Mouse (Mus musculus): ENCODE data around the gene Ppp1r8. TPM values are rescaled to one million over a fixed set of nuclear protein-coding genes. Genes with fewer than 3 reads are reported as not detected.

Gene Ppp1r8
- polyA plus RNA-seq (2014; fragmentation: Nextera tagmentation; extraction: Ambion mirVana): 82.7 and 101 TPM in 2 replicates

- H3K9me3 ChIP-seq (ENCODE audit: control insufficient read depth, low read length): no peaks in the 10 kb centered on the region
- H3K4me2 ChIP-seq (ENCODE audit: low read depth): peak within 1 kb of the TSS; percentile 70
- WGBS: 1% methylated on average over 40 of the region's 40 CpGs
- H3K36me3 ChIP-seq (ENCODE audit: control insufficient read depth, insufficient read depth, low read length): peaks cover 11% of the 10 kb centered on the region
- DNase-seq (ENCODE audit: low spot score) (peak; percentile 97), ATAC-seq (ENCODE audit: insufficient read depth, low FRiP score, low TSS enrichment) (peak; percentile 96)
- H3K27me3 ChIP-seq (ENCODE audit: control insufficient read depth, insufficient read depth, low read length): no peaks in the 10 kb centered on the region
- H3K4me3 ChIP-seq (ENCODE audit: low read depth, low read length): peak within 1 kb of the TSS; percentile 93
- peaks cover 6% of the 10 kb centered on the region; the same call in 1 of the 2 replicates for H3K4me1 ChIP-seq (ENCODE audit: control insufficient read depth, insufficient read depth, low read length)
- peak within 1 kb of the TSS; percentile 95 for H3K9ac ChIP-seq (ENCODE audit: low read length)
- peak within 1 kb of the TSS; percentile 68 for H3K27ac ChIP-seq (ENCODE audit: low read depth, low read length)
Observed at GRCm38 (mm10) chr4:132842970-132843704, at the start of gene Ppp1r8. Gene Ppp1r8, minus strand, starts transcription at chr4:132843169.

GRCm38 (mm10) chr4:132884844-132885374 is 41.9 kb upstream of the Ppp1r8 start:
- H3K36me3 ChIP-seq (ENCODE audit: control insufficient read depth, insufficient read depth, low read length): no peaks in the 10 kb centered on the region
- peak overlapping the region; percentile 69 for H3K4me2 ChIP-seq (ENCODE audit: low read depth)
- peak overlapping the region; percentile 88 for H3K4me3 ChIP-seq (ENCODE audit: low read depth, low read length)
- H3K27ac ChIP-seq (ENCODE audit: low read depth, low read length): peak overlapping the region; percentile 75; the same call in 1 of the 2 replicates
- DNase-seq (ENCODE audit: low spot score) (no peak), ATAC-seq (ENCODE audit: insufficient read depth, low FRiP score, low TSS enrichment) (0 out of 2 replicates have a peak, but pooled peaks have one; percentile 23)
- peaks cover 2% of the 10 kb centered on the region; the same call in 1 of the 2 replicates for H3K4me1 ChIP-seq (ENCODE audit: control insufficient read depth, insufficient read depth, low read length)
- peak overlapping the region; percentile 90 for H3K9ac ChIP-seq (ENCODE audit: low read length)
- no peaks in the 10 kb centered on the region for H3K9me3 ChIP-seq (ENCODE audit: control insufficient read depth, low read length)
- H3K27me3 ChIP-seq (ENCODE audit: control insufficient read depth, insufficient read depth, low read length): no peaks in the 10 kb centered on the region
- 19% methylated on average over 9 of the region's 9 CpGs for WGBS

GRCm38 (mm10) chr4:132884064-132884843 is 41.3 kb upstream of the Ppp1r8 start, which contains the start of gene Stx12:
Gene Stx12, minus strand, starts transcription at chr4:132884509.
- Histone ChIP-seq H3K9ac (ENCODE audit: low read length) (peak within 1 kb of the TSS; percentile 90), H3K4me2 (ENCODE audit: low read depth) (peak within 1 kb of the TSS; percentile 69), H3K9me3 (ENCODE audit: control insufficient read depth, low read length) (no peaks in the 10 kb centered on the region), H3K4me3 (ENCODE audit: low read depth, low read length) (peak within 1 kb of the TSS; percentile 88), H3K27ac (ENCODE audit: low read depth, low read length) (peak within 1 kb of the TSS; percentile 75; the same call in 1 of the 2 replicates), H3K36me3 (ENCODE audit: control insufficient read depth, insufficient read depth, low read length) (no peaks in the 10 kb centered on the region; the same call in 1 of the 2 replicates), H3K27me3 (ENCODE audit: control insufficient read depth, insufficient read depth, low read length) (no peaks in the 10 kb centered on the region), H3K4me1 (ENCODE audit: control insufficient read depth, insufficient read depth, low read length) (peaks cover 2% of the 10 kb centered on the region; the same call in 1 of the 2 replicates)
- ATAC-seq (ENCODE audit: insufficient read depth, low FRiP score, low TSS enrichment) (peak; percentile 90), DNase-seq (ENCODE audit: low spot score) (peak; percentile 95)
- 0% methylated on average over 71 of the region's 72 CpGs for WGBS

- H3K9ac ChIP-seq (ENCODE audit: low read length): peak overlapping the region; percentile 90
- H3K4me2 ChIP-seq (ENCODE audit: low read depth): peak overlapping the region; percentile 69
- ATAC-seq (ENCODE audit: insufficient read depth, low FRiP score, low TSS enrichment) (no peak; the same call in 1 of the 2 replicates), DNase-seq (ENCODE audit: low spot score) (no peak)
- no peaks in the 10 kb centered on the region for H3K9me3 ChIP-seq (ENCODE audit: control insufficient read depth, low read length)
- H3K36me3 ChIP-seq (ENCODE audit: control insufficient read depth, insufficient read depth, low read length): no peaks in the 10 kb centered on the region; the same call in 1 of the 2 replicates
- 4% methylated on average over 21 of the region's 21 CpGs for WGBS
- peak overlapping the region; percentile 75; the same call in 1 of the 2 replicates for H3K27ac ChIP-seq (ENCODE audit: low read depth, low read length)
- H3K4me3 ChIP-seq (ENCODE audit: low read depth, low read length): peak overlapping the region; percentile 88
- H3K4me1 ChIP-seq (ENCODE audit: control insufficient read depth, insufficient read depth, low read length): peaks cover 2% of the 10 kb centered on the region; the same call in 1 of the 2 replicates
- no peaks in the 10 kb centered on the region for H3K27me3 ChIP-seq (ENCODE audit: control insufficient read depth, insufficient read depth, low read length)
Observed at GRCm38 (mm10) chr4:132883561-132884063, 40.6 kb upstream of the Ppp1r8 start.

GRCm38 (mm10) chr4:132874363-132875097 is 31.6 kb upstream of the Ppp1r8 start:
- no peaks in the 10 kb centered on the region for H3K9me3 ChIP-seq (ENCODE audit: control insufficient read depth, low read length)
- no peak overlapping the region for H3K4me3 ChIP-seq (ENCODE audit: low read depth, low read length)
- no peaks in the 10 kb centered on the region for H3K4me1 ChIP-seq (ENCODE audit: control insufficient read depth, insufficient read depth, low read length)
- no peaks in the 10 kb centered on the region for H3K27me3 ChIP-seq (ENCODE audit: control insufficient read depth, insufficient read depth, low read length)
- 92% methylated on average over 7 of the region's 7 CpGs for WGBS
- no peak overlapping the region for H3K9ac ChIP-seq (ENCODE audit: low read length)
- DNase-seq (ENCODE audit: low spot score) (no peak), ATAC-seq (ENCODE audit: insufficient read depth, low FRiP score, low TSS enrichment) (no peak)
- no peaks in the 10 kb centered on the region; the same call in none of the 2 replicates for H3K36me3 ChIP-seq (ENCODE audit: control insufficient read depth, insufficient read depth, low read length)
- H3K27ac ChIP-seq (ENCODE audit: low read depth, low read length): no peak overlapping the region
- H3K4me2 ChIP-seq (ENCODE audit: low read depth): no peak overlapping the region

GRCm38 (mm10) chr4:132873481-132874362 is 30.8 kb upstream of the Ppp1r8 start:
- DNase-seq (ENCODE audit: low spot score) (no peak), ATAC-seq (ENCODE audit: insufficient read depth, low FRiP score, low TSS enrichment) (no peak)
- Histone ChIP-seq H3K4me1 (ENCODE audit: control insufficient read depth, insufficient read depth, low read length) (no peaks in the 10 kb centered on the region), H3K27ac (ENCODE audit: low read depth, low read length) (no peak overlapping the region), H3K9me3 (ENCODE audit: control insufficient read depth, low read length) (no peaks in the 10 kb centered on the region), H3K4me2 (ENCODE audit: low read depth) (no peak overlapping the region), H3K9ac (ENCODE audit: low read length) (no peak overlapping the region), H3K36me3 (ENCODE audit: control insufficient read depth, insufficient read depth, low read length) (peaks cover 2% of the 10 kb centered on the region), H3K4me3 (ENCODE audit: low read depth, low read length) (no peak overlapping the region), H3K27me3 (ENCODE audit: control insufficient read depth, insufficient read depth, low read length) (no peaks in the 10 kb centered on the region)
- WGBS: 93% methylated on average over 11 of the region's 11 CpGs

- no peaks in the 10 kb centered on the region for H3K4me1 ChIP-seq (ENCODE audit: control insufficient read depth, insufficient read depth, low read length)
- H3K9ac ChIP-seq (ENCODE audit: low read length): no peak overlapping the region
- H3K4me2 ChIP-seq (ENCODE audit: low read depth): no peak overlapping the region
- H3K36me3 ChIP-seq (ENCODE audit: control insufficient read depth, insufficient read depth, low read length): peaks cover 4% of the 10 kb centered on the region
- H3K4me3 ChIP-seq (ENCODE audit: low read depth, low read length): no peak overlapping the region
- WGBS: 96% methylated on average over 3 of the region's 3 CpGs
- H3K9me3 ChIP-seq (ENCODE audit: control insufficient read depth, low read length): no peaks in the 10 kb centered on the region
- H3K27ac ChIP-seq (ENCODE audit: low read depth, low read length): no peak overlapping the region
- no peak for DNase-seq (ENCODE audit: low spot score)
- ATAC-seq (ENCODE audit: insufficient read depth, low FRiP score, low TSS enrichment): no peak
- H3K27me3 ChIP-seq (ENCODE audit: control insufficient read depth, insufficient read depth, low read length): no peaks in the 10 kb centered on the region
Observed at GRCm38 (mm10) chr4:132871116-132871515, 28.1 kb upstream of the Ppp1r8 start.

Data from neural tube, embryonic 11.5 days (tissue).